Mouse (Mus musculus) limb, embryonic 15.5 days (tissue): Measurements from ENCODE around the gene Eif4g3. TPM values are rescaled to one million over a fixed set of nuclear protein-coding genes. Genes with fewer than 3 reads are reported as not detected.
A peak's percentile ranks its signal among the peaks of the same experiment; 100 is the strongest.

Experiments used
- ATAC-seq: fragments of 200-750 bp; cut with Nextera tagmentation; 2 replicates; pipeline ENCODE4 v1.8.0; 2017; ENCODE audit warnings: low read depth, moderate TSS enrichment; ENCODE audit not compliant: insufficient number of reproducible peaks, low FRiP score, low TSS enrichment
- H3K27ac ChIP-seq: fragments of 300-500 bp; sonication (generic); 2 replicates; pipeline ENCODE4 v1.5.1; 2015; ENCODE audit warnings: moderate library complexity, mild to moderate bottlenecking, inconsistent platforms
- H3K27me3 ChIP-seq: fragments of 300-500 bp; sonication (generic); 2 replicates; pipeline ENCODE4 v1.6.1; 2015; ENCODE audit warnings: inconsistent platforms
- H3K36me3 ChIP-seq: fragments of 300-500 bp; sonication (generic); 2 replicates; pipeline ENCODE4 v1.6.1; 2015; ENCODE audit warnings: inconsistent platforms
- H3K4me1 ChIP-seq: fragments of 300-500 bp; sonication (generic); 2 replicates; pipeline ENCODE4 v1.6.1; 2015; ENCODE audit warnings: inconsistent platforms
- H3K4me2 ChIP-seq: fragments of 300-500 bp; sonication (generic); 2 replicates; pipeline ENCODE4 v1.6.1; 2015; ENCODE audit warnings: mild to moderate bottlenecking, inconsistent platforms
- H3K4me3 ChIP-seq: fragments of 300-500 bp; sonication (generic); 2 replicates; pipeline ENCODE4 v1.5.1; 2015; ENCODE audit warnings: mild to moderate bottlenecking, inconsistent platforms
- H3K9ac ChIP-seq: fragments of 300-500 bp; sonication (generic); 2 replicates; pipeline ENCODE4 v1.6.1; 2015; ENCODE audit warnings: inconsistent platforms
- H3K9me3 ChIP-seq: fragments of 300-500 bp; sonication (generic); 2 replicates; pipeline ENCODE4 v1.6.1; 2016; ENCODE audit warnings: inconsistent platforms
- WGBS: fragments of 180-500 bp; shearing (Covaris S2); methylation state at CpG from one replicate; pipeline ENCODE4 v1.1.7; 2015; 5-methylcytosine and 5-hydroxymethylcytosine counted together
- polyA plus RNA-seq: library from polyadenylated mRNA; unstranded; fragments of >200 nt; fragmentation: Nextera tagmentation; extraction: Ambion mirVana; gene quantifications from 2 replicates; pipeline ENCODE4 v1.2.1, GENCODE M21; 2015

Gene Eif4g3
- polyA plus RNA-seq, 1 experiment from 2014 or later, result 29.1 TPM

- 78% methylated on average over 5 of the region's 5 CpGs for WGBS
- peaks cover 78% of the 10 kb centered on the region for H3K36me3 ChIP-seq
- ATAC-seq, result no peak
These were observed 168.1 kb downstream of the Eif4g3 start for GRCm38 (mm10) chr4:138160918-138161317.

GRCm38 (mm10) chr4:138161550-138161949 is 168.7 kb downstream of the Eif4g3 start:
- no peaks in the 10 kb centered on the region for H3K9me3 ChIP-seq
- H3K4me2 ChIP-seq, result no peak overlapping the region
- H3K36me3 ChIP-seq, result peaks cover 81% of the 10 kb centered on the region
- no peak for ATAC-seq
- WGBS, result 81% methylated on average over 3 of the region's 3 CpGs
- no peak overlapping the region for H3K27ac ChIP-seq
- no peak overlapping the region for H3K4me3 ChIP-seq
- H3K9ac ChIP-seq, result no peak overlapping the region
- no peaks in the 10 kb centered on the region for H3K4me1 ChIP-seq
- H3K27me3 ChIP-seq, result no peaks in the 10 kb centered on the region

More at GRCm38 (mm10) chr4:138160918-138161317, 168.1 kb downstream of the Eif4g3 start:
- Histone ChIP-seq H3K4me2 (no peak overlapping the region), H3K27ac (no peak overlapping the region), H3K4me3 (no peak overlapping the region), H3K9ac (no peak overlapping the region), H3K4me1 (no peaks in the 10 kb centered on the region), H3K9me3 (no peaks in the 10 kb centered on the region), H3K27me3 (no peaks in the 10 kb centered on the region)

GRCm38 (mm10) chr4:138163836-138164235 is 171.0 kb downstream of the Eif4g3 start:
- ATAC-seq, result no peak
- WGBS, result 75% methylated on average over 2 of the region's 2 CpGs
- H3K27me3 ChIP-seq, result no peaks in the 10 kb centered on the region

GRCm38 (mm10) chr4:138164860-138165259 is 172.0 kb downstream of the Eif4g3 start:
- peaks cover 79% of the 10 kb centered on the region for H3K36me3 ChIP-seq
- no peaks in the 10 kb centered on the region for H3K27me3 ChIP-seq
- WGBS, result 92% methylated on average over 2 of the region's 2 CpGs
- no peaks in the 10 kb centered on the region for H3K9me3 ChIP-seq
- H3K27ac ChIP-seq, result no peak overlapping the region
- H3K4me2 ChIP-seq, result no peak overlapping the region
- no peak overlapping the region for H3K9ac ChIP-seq
- ATAC-seq, result no peak
- no peak overlapping the region for H3K4me3 ChIP-seq
- no peaks in the 10 kb centered on the region for H3K4me1 ChIP-seq

More at GRCm38 (mm10) chr4:138163836-138164235, 171.0 kb downstream of the Eif4g3 start:
- Histone ChIP-seq H3K4me3 (no peak overlapping the region), H3K9me3 (no peaks in the 10 kb centered on the region), H3K4me2 (no peak overlapping the region), H3K9ac (no peak overlapping the region), H3K36me3 (peaks cover 78% of the 10 kb centered on the region), H3K27ac (0 out of 2 replicates have a peak overlapping the region, but pooled peaks have one; percentile 11), H3K4me1 (no peaks in the 10 kb centered on the region)

GRCm38 (mm10) chr4:138166519-138166918 is 173.7 kb downstream of the Eif4g3 start:
- WGBS, result 88% methylated on average over 10 of the region's 10 CpGs
- no peak for ATAC-seq
- peaks cover 78% of the 10 kb centered on the region for H3K36me3 ChIP-seq

GRCm38 (mm10) chr4:138168162-138168561 is 175.3 kb downstream of the Eif4g3 start:
- Histone ChIP-seq H3K4me3 (no peak overlapping the region), H3K9me3 (no peaks in the 10 kb centered on the region), H3K9ac (no peak overlapping the region), H3K4me2 (no peak overlapping the region), H3K27ac (no peak overlapping the region), H3K36me3 (peaks cover 87% of the 10 kb centered on the region), H3K4me1 (no peaks in the 10 kb centered on the region), H3K27me3 (no peaks in the 10 kb centered on the region)
- WGBS, result 85% methylated on average over 3 of the region's 3 CpGs
- no peak for ATAC-seq

More at GRCm38 (mm10) chr4:138166519-138166918, 173.7 kb downstream of the Eif4g3 start:
- no peaks in the 10 kb centered on the region for H3K9me3 ChIP-seq
- no peaks in the 10 kb centered on the region for H3K4me1 ChIP-seq
- no peak overlapping the region for H3K9ac ChIP-seq
- H3K4me2 ChIP-seq, result no peak overlapping the region
- no peak overlapping the region for H3K4me3 ChIP-seq
- no peak overlapping the region for H3K27ac ChIP-seq
- H3K27me3 ChIP-seq, result no peaks in the 10 kb centered on the region

GRCm38 (mm10) chr4:138169420-138169819 is 176.6 kb downstream of the Eif4g3 start:
- WGBS, result 84% methylated on average over 4 of the region's 4 CpGs
- peaks cover 87% of the 10 kb centered on the region for H3K36me3 ChIP-seq

GRCm38 (mm10) chr4:138172686-138173085 is 179.9 kb downstream of the Eif4g3 start:
- no peak overlapping the region for H3K4me2 ChIP-seq
- H3K27me3 ChIP-seq, result no peaks in the 10 kb centered on the region
- ATAC-seq, result no peak
- no peak overlapping the region for H3K9ac ChIP-seq
- H3K4me3 ChIP-seq, result no peak overlapping the region
- no peaks in the 10 kb centered on the region for H3K9me3 ChIP-seq
- no peak overlapping the region for H3K27ac ChIP-seq
- no peaks in the 10 kb centered on the region for H3K4me1 ChIP-seq
- H3K36me3 ChIP-seq, result peaks cover 89% of the 10 kb centered on the region
- 90% methylated on average over 4 of the region's 4 CpGs for WGBS

More at GRCm38 (mm10) chr4:138169420-138169819, 176.6 kb downstream of the Eif4g3 start:
- Histone ChIP-seq H3K27ac (no peak overlapping the region), H3K9me3 (no peaks in the 10 kb centered on the region), H3K27me3 (no peaks in the 10 kb centered on the region), H3K4me1 (no peaks in the 10 kb centered on the region), H3K4me3 (no peak overlapping the region), H3K9ac (no peak overlapping the region), H3K4me2 (no peak overlapping the region)
- ATAC-seq, result no peak

- ATAC-seq, result no peak
- H3K4me2 ChIP-seq, result no peak overlapping the region
These were observed 186.6 kb downstream of the Eif4g3 start for GRCm38 (mm10) chr4:138179391-138179790.

GRCm38 (mm10) chr4:138180719-138181118 is 187.9 kb downstream of the Eif4g3 start:
- 89% methylated on average over 4 of the region's 4 CpGs for WGBS
- peaks cover 94% of the 10 kb centered on the region for H3K36me3 ChIP-seq
- H3K4me3 ChIP-seq, result no peak overlapping the region
- no peaks in the 10 kb centered on the region for H3K27me3 ChIP-seq
- no peak overlapping the region for H3K27ac ChIP-seq
- ATAC-seq, result no peak
- H3K9me3 ChIP-seq, result no peaks in the 10 kb centered on the region
- no peak overlapping the region for H3K9ac ChIP-seq
- no peaks in the 10 kb centered on the region for H3K4me1 ChIP-seq
- H3K4me2 ChIP-seq, result no peak overlapping the region

More at GRCm38 (mm10) chr4:138179391-138179790, 186.6 kb downstream of the Eif4g3 start:
- Histone ChIP-seq H3K9ac (no peak overlapping the region), H3K9me3 (no peaks in the 10 kb centered on the region), H3K27ac (no peak overlapping the region), H3K27me3 (no peaks in the 10 kb centered on the region), H3K4me1 (no peaks in the 10 kb centered on the region), H3K36me3 (peaks cover 94% of the 10 kb centered on the region), H3K4me3 (no peak overlapping the region)
- WGBS, result 93% methylated on average over 5 of the region's 5 CpGs

- 91% methylated on average over 5 of the region's 5 CpGs for WGBS
- H3K27me3 ChIP-seq, result no peaks in the 10 kb centered on the region
- no peaks in the 10 kb centered on the region for H3K4me1 ChIP-seq
- no peak for ATAC-seq
- H3K27ac ChIP-seq, result no peak overlapping the region
- no peak overlapping the region for H3K4me2 ChIP-seq
- peaks cover 88% of the 10 kb centered on the region for H3K36me3 ChIP-seq
- H3K9me3 ChIP-seq, result no peaks in the 10 kb centered on the region
- H3K4me3 ChIP-seq, result no peak overlapping the region
- H3K9ac ChIP-seq, result no peak overlapping the region
These were observed 191.2 kb downstream of the Eif4g3 start for GRCm38 (mm10) chr4:138184056-138184455.

- H3K4me3 ChIP-seq, result no peak overlapping the region
- H3K27ac ChIP-seq, result no peak overlapping the region
- 86% methylated on average over 5 of the region's 5 CpGs for WGBS
- H3K36me3 ChIP-seq, result peaks cover 88% of the 10 kb centered on the region
- H3K4me2 ChIP-seq, result no peak overlapping the region
- no peaks in the 10 kb centered on the region for H3K4me1 ChIP-seq
- no peaks in the 10 kb centered on the region for H3K27me3 ChIP-seq
- no peak for ATAC-seq
- no peaks in the 10 kb centered on the region for H3K9me3 ChIP-seq
- no peak overlapping the region for H3K9ac ChIP-seq
These were observed 191.8 kb downstream of the Eif4g3 start for GRCm38 (mm10) chr4:138184573-138184981.

- ATAC-seq, result no peak
- Histone ChIP-seq H3K4me2 (no peak overlapping the region), H3K27ac (no peak overlapping the region), H3K4me3 (no peak overlapping the region), H3K4me1 (no peaks in the 10 kb centered on the region), H3K9ac (no peak overlapping the region), H3K9me3 (no peaks in the 10 kb centered on the region), H3K36me3 (peaks cover 89% of the 10 kb centered on the region), H3K27me3 (no peaks in the 10 kb centered on the region)
- WGBS, result 90% methylated on average over 7 of the region's 7 CpGs
These were observed 193.1 kb downstream of the Eif4g3 start for GRCm38 (mm10) chr4:138185961-138186360.
